Mouse (Mus musculus) left cerebral cortex, adult 2 months (tissue): ENCODE data around the gene Mthfd1. TPM values are rescaled to one million over a fixed set of nuclear protein-coding genes. Genes with fewer than 3 reads are reported as not detected.
"Not testable (repeated sequence)": the region's sequence is repeated elsewhere in the genome, so short reads cannot be mapped to it uniquely, and the experiment has no call there.

Experiments used
- DNase-seq, 2 experiments: peaks; one replicate each; pipeline ENCODE4 v3.0.0; 2021 to 2022; ENCODE audit warnings: low spot score in 2 of 2, mixed read lengths in 1 of 2; ENCODE audit errors: extremely low spot score in 1 of 2
- H3K27ac ChIP-seq: fragments of 200-600 bp; 2 replicates; pipeline ENCODE4 v1.8.1; 2022
- H3K4me3 ChIP-seq: fragments of 200-600 bp; 2 replicates; pipeline ENCODE4 v1.8.1; 2022
- CTCF ChIP-seq: fragments of 200-600 bp; IDR thresholded peaks from 2 replicates; pipeline ENCODE4 v1.8.1; 2022; ENCODE audit warnings: antibody characterized with exemption, mild to moderate bottlenecking, moderate library complexity
- intact Hi-C: fragments of 180-260 bp; cut with DNase I; formaldehyde crosslinking; loops from one replicate; pipeline ENCODE4 v1.15.1; 2025
- long read RNA-seq, 2 experiments: library from polyadenylated mRNA; stranded (forward); transcript quantifications; one replicate each; pipeline ENCODE4 v2.0.0; 2021; ENCODE audit warnings: borderline mapping rate in 2 of 2
- total RNA-seq, 2 experiments: library from RNA; stranded (reverse); gene quantifications; 2 replicates each; pipeline ENCODE4 v1.2.3; 2021

Mthfd1 gene
- total RNA-seq = 10 to 100 TPM; 40.0 to 40.3 TPM
- long read RNA-seq, experiment 1, transcript Mthfd1-201 (28 exons, 3,241 nt) = major isoform, 62 of 75 reads
- long read RNA-seq, experiment 1, partial matches to known transcripts = 5 of 75 reads
- long read RNA-seq, experiment 1, other reads (novel, unspliced or antisense) = 5 of 75 reads
- long read RNA-seq, experiment 2, transcript Mthfd1-201 (28 exons, 3,241 nt) = major isoform, 53 of 65 reads
- long read RNA-seq, experiment 2, partial matches to known transcripts = 6 of 65 reads
- long read RNA-seq, experiment 2, other reads (novel, unspliced or antisense) = 4 of 65 reads

- no peak for TF ChIP-seq CTCF
- Histone ChIP-seq H3K4me3 (peak within 1 kb of the TSS; percentile 76), H3K27ac (peak within 1 kb of the TSS; percentile 82)
- intact Hi-C loops = loop anchor here (10.0 kb wide), 1 partner anchor 340 kb away; no protein-coding TSS in a partner anchor
- DNase-seq = peak; percentile 93 to 97
These were observed at the start of gene Mthfd1 for GRCm38 (mm10) chr12:76254725-76255498. Mthfd1 (plus strand) TSS chr12:76255298.

- no peak for TF ChIP-seq CTCF
- intact Hi-C loops = no loop called here
- no peak for DNase-seq
- no peak overlapping the region for H3K27ac ChIP-seq
- no peak overlapping the region for H3K4me3 ChIP-seq
These were observed 45.6 kb upstream of the Mthfd1 start for GRCm38 (mm10) chr12:76209429-76209974.

- DNase-seq = no peak
- H3K4me3 ChIP-seq = no peak overlapping the region
- intact Hi-C loops = no loop called here
- TF ChIP-seq CTCF = no peak
- H3K27ac ChIP-seq = no peak overlapping the region
These were observed 40.0 kb upstream of the Mthfd1 start for GRCm38 (mm10) chr12:76215121-76215520.

- intact Hi-C loops = no loop called here
- TF ChIP-seq CTCF = no peak
- H3K27ac ChIP-seq = no peak overlapping the region
- no peak overlapping the region for H3K4me3 ChIP-seq
- DNase-seq = no peak
These were observed 38.4 kb upstream of the Mthfd1 start for GRCm38 (mm10) chr12:76216716-76217115.

GRCm38 (mm10) chr12:76222104-76222503, 33.0 kb upstream of the Mthfd1 start:
- intact Hi-C loops, H3K4me3 ChIP-seq, DNase-seq, H3K27ac ChIP-seq: not testable (repeated sequence)

- intact Hi-C loops = no loop called here
- DNase-seq = no peak
- TF ChIP-seq CTCF = no peak
- no peak overlapping the region for H3K27ac ChIP-seq
- H3K4me3 ChIP-seq = no peak overlapping the region
These were observed 24.5 kb upstream of the Mthfd1 start for GRCm38 (mm10) chr12:76230644-76231043.

GRCm38 (mm10) chr12:76235253-76235652, 19.8 kb upstream of the Mthfd1 start:
- Histone ChIP-seq H3K27ac (no peak overlapping the region), H3K4me3 (no peak overlapping the region)
- intact Hi-C loops = no loop called here
- DNase-seq = no peak
- no peak for TF ChIP-seq CTCF

- Histone ChIP-seq H3K27ac (no peak overlapping the region), H3K4me3 (no peak overlapping the region)
- TF ChIP-seq CTCF = no peak
- intact Hi-C loops = no loop called here
- DNase-seq = no peak
These were observed 15.8 kb upstream of the Mthfd1 start for GRCm38 (mm10) chr12:76239145-76239838.

- TF ChIP-seq CTCF = no peak
- DNase-seq = no peak
- Histone ChIP-seq H3K27ac (no peak overlapping the region), H3K4me3 (no peak overlapping the region)
- intact Hi-C loops = no loop called here
These were observed 15.1 kb upstream of the Mthfd1 start for GRCm38 (mm10) chr12:76239839-76240571.

GRCm38 (mm10) chr12:76240670-76241069, 14.4 kb upstream of the Mthfd1 start:
- no peak for TF ChIP-seq CTCF
- no peak for DNase-seq
- no peak overlapping the region for H3K4me3 ChIP-seq
- H3K27ac ChIP-seq = no peak overlapping the region
- intact Hi-C loops = no loop called here

- Histone ChIP-seq H3K27ac (no peak overlapping the region), H3K4me3 (no peak overlapping the region)
- TF ChIP-seq CTCF = no peak
- intact Hi-C loops = no loop called here
- DNase-seq = no peak
These were observed 14.0 kb upstream of the Mthfd1 start for GRCm38 (mm10) chr12:76241084-76241483.
